Mouse (Mus musculus) myocyte (in vitro differentiated cells): ENCODE data around the gene Hoxc9. TPM values are rescaled to one million over a fixed set of nuclear protein-coding genes. Genes with fewer than 3 reads are reported as not detected.

Source experiments
- H3K27me3 ChIP-seq: one replicate; pipeline ENCODE4 v1.6.1; 2011; ENCODE audit not compliant: control insufficient read depth, insufficient read depth, insufficient read length
- H3K36me3 ChIP-seq: one replicate; pipeline ENCODE4 v1.6.1; 2011; ENCODE audit not compliant: control insufficient read depth, insufficient read depth
- H3K4me2 ChIP-seq: one replicate; pipeline ENCODE4 v1.6.1; 2011; ENCODE audit warnings: low read depth, control low read depth
- H3K4me3 ChIP-seq: one replicate; pipeline ENCODE4 v1.5.1; 2011; ENCODE audit warnings: mild to moderate bottlenecking, control low read depth, moderate library complexity
- H3K79me2 ChIP-seq: one replicate; pipeline ENCODE4 v1.6.1; 2011; ENCODE audit not compliant: control insufficient read depth, insufficient read depth
- H3ac ChIP-seq: one replicate; pipeline ENCODE4 v1.6.1; 2011; ENCODE audit not compliant: control insufficient read depth, insufficient read length
- CEBPB ChIP-seq: IDR thresholded peaks from 2 replicates; pipeline ENCODE4 v1.6.1; 2011; ENCODE audit warnings: mild to moderate bottlenecking, moderate library complexity; ENCODE audit not compliant: poor library complexity, insufficient read depth, severe bottlenecking
- E2F4 ChIP-seq: IDR thresholded peaks from one replicate; pipeline ENCODE4 v1.6.1; 2011; ENCODE audit warnings: mild to moderate bottlenecking, control low read depth, moderate library complexity; ENCODE audit not compliant: insufficient read depth
- MAX ChIP-seq: IDR thresholded peaks from one replicate; pipeline ENCODE4 v1.6.1; 2011; ENCODE audit warnings: low read depth, mild to moderate bottlenecking, control low read depth
- MYOD1 ChIP-seq, 3 experiments: IDR thresholded peaks; one replicate each; pipeline ENCODE4 v1.6.1; 2011; ENCODE audit warnings: control low read depth in 2 of 3, low read depth in 2 of 3, mild to moderate bottlenecking in 2 of 3, moderate library complexity in 1 of 3; ENCODE audit not compliant: insufficient read length in 2 of 3, control insufficient read depth in 1 of 3
- MYOG ChIP-seq, 3 experiments: IDR thresholded peaks; one replicate each; pipeline ENCODE4 v1.6.1; 2011; ENCODE audit warnings: control low read depth in 2 of 3, low read depth in 2 of 3, mild to moderate bottlenecking in 2 of 3; ENCODE audit not compliant: insufficient read length in 2 of 3, control insufficient read depth in 1 of 3, insufficient read depth in 1 of 3
- POLR2A ChIP-seq: IDR thresholded peaks from one replicate; pipeline ENCODE4 v1.6.1; 2011; ENCODE audit warnings: low read depth, mild to moderate bottlenecking, control low read depth, moderate library complexity; ENCODE audit not compliant: insufficient read length
- POLR2AphosphoS2 ChIP-seq: IDR thresholded peaks from one replicate; pipeline ENCODE4 v1.6.1; 2011; ENCODE audit warnings: low read depth, control low read depth; ENCODE audit not compliant: insufficient read length
- REST ChIP-seq: IDR thresholded peaks from one replicate; pipeline ENCODE4 v1.6.1; 2011; ENCODE audit warnings: mild to moderate bottlenecking, control low read depth, moderate library complexity; ENCODE audit not compliant: insufficient read depth, insufficient read length
- SRF ChIP-seq: IDR thresholded peaks from one replicate; pipeline ENCODE4 v1.6.1; 2011; ENCODE audit warnings: low read depth; ENCODE audit not compliant: control insufficient read depth, insufficient read length
- TCF12 ChIP-seq: IDR thresholded peaks from one replicate; pipeline ENCODE4 v1.6.1; 2011; ENCODE audit warnings: mild to moderate bottlenecking, control low read depth; ENCODE audit not compliant: poor library complexity, insufficient read depth, severe bottlenecking
- TCF3 ChIP-seq: IDR thresholded peaks from one replicate; pipeline ENCODE4 v1.6.1; 2011; ENCODE audit warnings: low read depth, control low read depth; ENCODE audit not compliant: insufficient read length
- USF1 ChIP-seq: IDR thresholded peaks from one replicate; pipeline ENCODE4 v1.6.1; 2011; ENCODE audit warnings: low read depth, mild to moderate bottlenecking, control low read depth, moderate library complexity
- polyA plus RNA-seq: library from polyadenylated mRNA; unstranded; fragments of >200 nt; fragmentation: generic; extraction: Trizol; gene quantifications from one replicate; pipeline ENCODE4 v1.2.1, GENCODE M21; 2012; ENCODE audit warnings: missing spikeins

The Hoxc9 gene
- polyA plus RNA-seq, 1 experiment, result 10.5 TPM

GRCm38 (mm10) chr15:103014166-103015008, 38.1 kb downstream of the Hoxc9 start:
- H3K4me3 ChIP-seq, result no peak overlapping the region
- no peaks in the 10 kb centered on the region for H3K27me3 ChIP-seq
- TF ChIP-seq TCF3 (no peak), POLR2AphosphoS2 (peak; percentile 37)
- no peaks in the 10 kb centered on the region for H3K36me3 ChIP-seq
- H3K4me2 ChIP-seq, result no peak overlapping the region
- H3ac ChIP-seq, result no peak overlapping the region
- peaks cover 10% of the 10 kb centered on the region for H3K79me2 ChIP-seq

- no peak overlapping the region for H3K4me2 ChIP-seq
- TF ChIP-seq TCF12 (no peak), POLR2A (no peak), MAX (no peak), E2F4 (no peak), SRF (no peak), REST (no peak)
- H3K4me3 ChIP-seq, result no peak overlapping the region
- no peak overlapping the region for H3ac ChIP-seq
- peaks cover 4% of the 10 kb centered on the region for H3K79me2 ChIP-seq
- no peaks in the 10 kb centered on the region for H3K36me3 ChIP-seq
- no peaks in the 10 kb centered on the region for H3K27me3 ChIP-seq
Observed at GRCm38 (mm10) chr15:103015009-103015399, 38.8 kb downstream of the Hoxc9 start.

- no peak for TF ChIP-seq MAX
- no peak for TF ChIP-seq SRF
- TF ChIP-seq POLR2AphosphoS2, result no peak
- no peak for TF ChIP-seq TCF3
- no peak for TF ChIP-seq REST
- no peak for TF ChIP-seq MYOG (IDR thresholded peaks at IDR 0.05; ENCODE audit: control insufficient read depth in 1 of 3, insufficient read depth in 1 of 3, insufficient read length in 2 of 3, low read depth in 2 of 3)
- no peak for TF ChIP-seq CEBPB
- TF ChIP-seq POLR2A, result no peak
- no peak for TF ChIP-seq E2F4
- TF ChIP-seq USF1, result no peak
- Histone ChIP-seq H3K79me2 (no peaks in the 10 kb centered on the region), H3K4me2 (no peak overlapping the region), H3ac (no peak overlapping the region), H3K27me3 (no peaks in the 10 kb centered on the region), H3K36me3 (no peaks in the 10 kb centered on the region), H3K4me3 (no peak overlapping the region)
Observed at GRCm38 (mm10) chr15:103015406-103016166, 39.3 kb downstream of the Hoxc9 start.

- Histone ChIP-seq H3K79me2 (no peaks in the 10 kb centered on the region), H3K27me3 (no peaks in the 10 kb centered on the region), H3K4me3 (no peak within 1 kb of the TSS), H3K4me2 (no peak within 1 kb of the TSS), H3ac (no peak within 1 kb of the TSS), H3K36me3 (no peaks in the 10 kb centered on the region)
- TF ChIP-seq MAX, result no peak
- TF ChIP-seq E2F4, result no peak
- no peak for TF ChIP-seq MYOG (IDR thresholded peaks at IDR 0.05; ENCODE audit: control insufficient read depth in 1 of 3, insufficient read depth in 1 of 3, insufficient read length in 2 of 3, low read depth in 2 of 3)
- no peak for TF ChIP-seq TCF12
- no peak for TF ChIP-seq POLR2AphosphoS2
- no peak for TF ChIP-seq MYOD1 (IDR thresholded peaks at IDR 0.05; ENCODE audit: control insufficient read depth in 1 of 3, insufficient read length in 2 of 3, low read depth in 2 of 3)
- no peak for TF ChIP-seq CEBPB
- no peak for TF ChIP-seq SRF
- TF ChIP-seq TCF3, result no peak
- no peak for TF ChIP-seq REST
- TF ChIP-seq USF1, result no peak
- TF ChIP-seq POLR2A, result no peak
Observed at GRCm38 (mm10) chr15:103018636-103019035, 42.4 kb downstream of the Hoxc9 start, which contains the start of gene Hoxc4. Gene Hoxc4, plus strand, starts transcription at chr15:103018934.

GRCm38 (mm10) chr15:103020899-103021418, 44.7 kb downstream of the Hoxc9 start:
- TF ChIP-seq E2F4 (no peak), USF1 (peak; percentile 63)
- Histone ChIP-seq H3K36me3 (no peaks in the 10 kb centered on the region), H3ac (no peak overlapping the region), H3K79me2 (no peaks in the 10 kb centered on the region), H3K27me3 (no peaks in the 10 kb centered on the region), H3K4me3 (no peak overlapping the region), H3K4me2 (no peak overlapping the region)
